Mouse (Mus musculus) ES-E14 (cell line): ENCODE measurements at regions not wholly inside any gene's neighbourhood (a gene's known extent, or its start where the extent isn't known, plus 50 kb on each side); places are given as distances from the start of the nearest gene placed in this dataset.

ENCODE experiments used
- DNase-seq: peaks from one replicate; pipeline ENCODE4 v3.0.0-alpha.2; 2013; ENCODE audit warnings: low read depth, low spot score
- H3K27ac ChIP-seq: 2 replicates; pipeline ENCODE4 v1.5.1; 2012; ENCODE audit warnings: low read depth, mild to moderate bottlenecking, low read length, moderate library complexity, mixed read lengths; ENCODE audit not compliant: poor library complexity, insufficient read depth, severe bottlenecking
- H3K36me3 ChIP-seq: 2 replicates; pipeline ENCODE4 v1.6.1; 2012; ENCODE audit warnings: mild to moderate bottlenecking, low read length, moderate library complexity, mixed read lengths; ENCODE audit not compliant: control insufficient read depth, poor library complexity, insufficient read depth, severe bottlenecking
- H3K4me1 ChIP-seq, 2 experiments: fragments of 150-350 bp in 1 of 2; sonication (generic) in 1 of 2; 2 replicates each; pipeline ENCODE4 v1.6.1; 2012; ENCODE audit warnings: low read length in 2 of 2, mild to moderate bottlenecking in 1 of 2, mixed read lengths in 1 of 2; ENCODE audit not compliant: control insufficient read depth in 2 of 2, insufficient read depth in 2 of 2, poor library complexity in 1 of 2
- H3K4me3 ChIP-seq, 2 experiments: fragments of 150-350 bp in 1 of 2; sonication (generic) in 1 of 2; 2 replicates each; pipeline ENCODE4 v1.5.1; 2012; ENCODE audit warnings: low read length in 2 of 2, low read depth in 1 of 2, mild to moderate bottlenecking in 1 of 2, mixed read lengths in 1 of 2; ENCODE audit not compliant: insufficient read depth in 1 of 2, poor library complexity in 1 of 2, severe bottlenecking in 1 of 2
- H3K9ac ChIP-seq: 2 replicates; pipeline ENCODE4 v1.6.1; 2012; ENCODE audit warnings: low read depth, mild to moderate bottlenecking, low read length, mixed read lengths; ENCODE audit not compliant: poor library complexity, insufficient read depth, severe bottlenecking
- H3K9me3 ChIP-seq: fragments of 150-350 bp; sonication (generic); 2 replicates; pipeline ENCODE4 v1.6.1; 2012; ENCODE audit warnings: low read depth, mild to moderate bottlenecking, low read length; ENCODE audit not compliant: control insufficient read depth, insufficient read depth
- CHD2 ChIP-seq: IDR thresholded peaks from 2 replicates; pipeline ENCODE4 v1.6.1; 2014; ENCODE audit warnings: mild to moderate bottlenecking, low read depth, low read length, inconsistent platforms
- HCFC1 ChIP-seq: IDR thresholded peaks from 2 replicates; pipeline ENCODE4 v1.6.1; 2012; ENCODE audit warnings: low read length, inconsistent platforms, borderline replicate concordance; ENCODE audit not compliant: insufficient read depth
- MAFK ChIP-seq: IDR thresholded peaks from 2 replicates; pipeline ENCODE4 v1.6.1; 2014; ENCODE audit warnings: mild to moderate bottlenecking, low read depth, low read length, inconsistent platforms; ENCODE audit not compliant: insufficient read depth
- ZC3H11A ChIP-seq: IDR thresholded peaks from 2 replicates; pipeline ENCODE4 v1.6.1; 2012; ENCODE audit warnings: low read depth, mild to moderate bottlenecking, inconsistent platforms, low read length, borderline replicate concordance
- ZNF384 ChIP-seq: IDR thresholded peaks from 2 replicates; pipeline ENCODE4 v1.6.1; 2012; ENCODE audit warnings: low read depth, low read length, inconsistent platforms
- in situ Hi-C, 2 experiments: fragments of 600-800 bp; cut with MboI; formaldehyde crosslinking; loops; one replicate each; pipeline ENCODE4 v1.15.1; 2025; ENCODE audit warnings: low sequenced_read_pairs in 2 of 2, inconsistent platforms in 1 of 2; ENCODE audit not compliant: unreplicated experiment in 2 of 2

DNA sequence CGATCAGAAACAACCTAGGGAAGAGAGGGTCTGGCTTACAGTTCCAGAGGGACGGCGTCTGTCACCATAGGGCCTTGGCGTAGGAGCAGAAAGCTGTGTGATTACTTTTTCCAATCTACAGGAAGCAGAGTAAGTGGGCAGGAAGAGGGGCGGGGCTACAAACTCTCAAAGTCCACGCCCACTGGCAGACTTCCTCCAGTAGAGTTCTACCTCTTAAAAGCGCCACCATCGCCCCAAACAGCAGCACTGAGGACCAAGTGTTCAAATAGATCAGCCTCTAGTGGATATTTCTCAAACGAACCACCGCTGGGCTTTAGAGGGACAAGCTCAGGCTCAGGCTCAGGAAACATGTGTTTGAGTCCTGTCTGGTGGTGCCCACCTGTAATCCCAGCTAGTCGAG lies 231.2 kb upstream of the Msx2 start:
- H3K27ac ChIP-seq = no peak overlapping the region
- no peak for DNase-seq
- H3K9ac ChIP-seq = no peak overlapping the region
- no peaks in the 10 kb centered on the region for H3K36me3 ChIP-seq
- in situ Hi-C loops = no loop called here
- H3K4me1 ChIP-seq = no peaks in the 10 kb centered on the region
- no peak overlapping the region for H3K4me3 ChIP-seq
- TF ChIP-seq HCFC1 = no peak
- no peak for TF ChIP-seq CHD2
- TF ChIP-seq ZC3H11A = no peak
- TF ChIP-seq ZNF384 = no peak
- no peak for TF ChIP-seq MAFK
- no peaks in the 10 kb centered on the region for H3K9me3 ChIP-seq

DNA sequence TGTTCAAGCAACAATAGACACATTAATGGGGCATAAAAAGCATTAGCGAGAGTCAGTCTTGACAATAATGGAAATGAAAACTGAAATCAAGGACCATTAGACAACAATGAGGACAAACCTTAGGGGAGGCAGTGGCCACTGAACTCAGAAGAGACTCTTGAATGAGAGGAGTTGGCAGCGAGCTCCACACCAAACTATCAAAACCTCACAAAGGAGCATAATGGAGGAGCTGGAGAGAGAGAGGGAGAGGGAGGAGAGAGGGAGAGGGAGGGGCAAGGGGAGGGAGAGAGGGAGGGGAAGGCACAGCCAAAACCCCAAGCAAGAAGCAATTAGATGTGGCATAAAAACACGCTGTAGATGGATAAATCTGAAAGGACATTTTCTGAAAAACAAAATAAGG lies 227.4 kb upstream of the Msx2 start:
- Histone ChIP-seq H3K4me3 (no peak overlapping the region), H3K4me1 (no peaks in the 10 kb centered on the region), H3K36me3 (no peaks in the 10 kb centered on the region), H3K9me3 (no peaks in the 10 kb centered on the region), H3K27ac (no peak overlapping the region), H3K9ac (no peak overlapping the region)
- no peak for DNase-seq
- TF ChIP-seq HCFC1 (no peak), ZC3H11A (no peak), MAFK (no peak), CHD2 (no peak), ZNF384 (no peak)
- in situ Hi-C loops = no loop called here

DNA sequence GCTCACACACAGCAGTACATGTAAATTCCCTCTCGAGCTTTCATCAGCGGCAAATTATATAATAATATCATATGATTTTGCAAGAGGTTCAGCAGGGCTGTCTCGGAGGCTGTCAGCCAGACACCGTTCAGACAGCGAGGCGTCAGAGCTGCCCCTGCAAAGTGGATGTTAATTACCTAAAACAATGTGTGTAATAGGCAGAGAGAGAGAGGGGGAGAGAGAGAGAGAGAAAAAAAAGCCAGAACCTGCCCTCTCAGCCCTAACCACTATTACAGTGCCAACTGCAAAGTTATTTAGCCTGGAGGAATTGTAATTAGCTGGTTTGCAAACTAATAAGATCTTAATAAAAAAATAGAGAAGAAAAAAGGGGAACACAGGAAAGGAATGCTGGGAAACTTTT lies 225.1 kb upstream of the Msx2 start:
- TF ChIP-seq MAFK (no peak), HCFC1 (no peak), ZC3H11A (no peak), ZNF384 (no peak), CHD2 (no peak)
- H3K9ac ChIP-seq = no peak overlapping the region
- DNase-seq = no peak
- H3K4me1 ChIP-seq = no peaks in the 10 kb centered on the region
- in situ Hi-C loops = no loop called here
- no peaks in the 10 kb centered on the region for H3K36me3 ChIP-seq
- H3K9me3 ChIP-seq = no peaks in the 10 kb centered on the region
- H3K27ac ChIP-seq = no peak overlapping the region
- H3K4me3 ChIP-seq = no peak overlapping the region

DNA sequence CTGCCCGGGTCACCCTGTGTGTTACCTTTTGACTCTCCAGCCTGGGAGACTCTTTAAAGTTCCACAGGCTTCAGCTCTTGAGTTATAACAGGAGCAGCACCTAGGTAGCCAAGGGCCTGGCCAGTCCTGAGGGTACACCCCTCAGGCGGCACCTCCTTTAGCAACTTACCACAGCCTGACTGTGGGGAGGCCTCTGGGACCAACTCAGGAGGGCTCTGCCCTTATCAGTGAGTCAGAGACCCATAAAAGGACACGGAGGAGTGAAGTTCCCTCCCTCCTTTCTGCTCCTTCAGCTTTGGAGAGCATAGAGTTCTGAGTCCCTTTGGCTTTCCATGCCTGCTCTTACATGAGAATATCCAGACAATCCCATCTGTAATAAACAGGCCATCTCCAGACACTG lies 222.5 kb upstream of the Msx2 start:
- Histone ChIP-seq H3K9me3 (no peaks in the 10 kb centered on the region), H3K4me3 (no peak overlapping the region), H3K36me3 (no peaks in the 10 kb centered on the region), H3K4me1 (no peaks in the 10 kb centered on the region), H3K9ac (no peak overlapping the region), H3K27ac (no peak overlapping the region)
- no peak for DNase-seq
- in situ Hi-C loops = no loop called here
- TF ChIP-seq ZNF384 = no peak
- TF ChIP-seq HCFC1 = no peak
- no peak for TF ChIP-seq MAFK
- TF ChIP-seq CHD2 = no peak

- TF ChIP-seq ZNF384 (no peak), CHD2 (no peak), ZC3H11A (no peak), MAFK (no peak), HCFC1 (no peak)
- no peaks in the 10 kb centered on the region; a peak in 1 of 4 replicates for H3K4me1 ChIP-seq
- in situ Hi-C loops = loop anchor here in 1 of 2 experiments (10.0 kb wide), 1 partner anchor 244 kb away; no protein-coding TSS in a partner anchor
- H3K9me3 ChIP-seq = no peaks in the 10 kb centered on the region
- no peaks in the 10 kb centered on the region for H3K36me3 ChIP-seq
- peak overlapping the region in 1 of 2 experiments; percentile 42; a peak in 1 of 4 replicates for H3K4me3 ChIP-seq
- H3K9ac ChIP-seq = peak overlapping the region; percentile 37; the same call in 1 of the 2 replicates
- H3K27ac ChIP-seq = no peak overlapping the region
- no peak for DNase-seq
Observed at GRCm38 (mm10) chr13:53688934-53689333, 216.1 kb upstream of the Msx2 start.
